Mouse (Mus musculus) hindbrain, embryonic 13.5 days (tissue): Measurements from ENCODE around the gene Snip1. TPM values are rescaled to one million over a fixed set of nuclear protein-coding genes. Genes with fewer than 3 reads are reported as not detected.

Experiments
- ATAC-seq: fragments of 200-750 bp; cut with Nextera tagmentation; 2 replicates; pipeline ENCODE4 v1.8.0; 2017; ENCODE audit warnings: moderate TSS enrichment; ENCODE audit not compliant: low FRiP score
- H3K27ac ChIP-seq: fragments of 300-500 bp; sonication (generic); 2 replicates; pipeline ENCODE4 v1.5.1; 2015; ENCODE audit warnings: inconsistent platforms, mild to moderate bottlenecking, moderate library complexity
- H3K27me3 ChIP-seq: fragments of 300-500 bp; sonication (generic); 2 replicates; pipeline ENCODE4 v1.6.1; 2015; ENCODE audit warnings: mild to moderate bottlenecking, inconsistent platforms
- H3K36me3 ChIP-seq: fragments of 300-500 bp; sonication (generic); 2 replicates; pipeline ENCODE4 v1.6.1; 2015; ENCODE audit warnings: mild to moderate bottlenecking, inconsistent platforms
- H3K4me1 ChIP-seq: fragments of 300-500 bp; sonication (generic); replicated peaks from 2 replicates; pipeline ENCODE4 v1.6.1; 2015; ENCODE audit warnings: inconsistent platforms
- H3K4me2 ChIP-seq: fragments of 300-500 bp; sonication (generic); 2 replicates; pipeline ENCODE4 v1.6.1; 2015; ENCODE audit warnings: inconsistent platforms, mild to moderate bottlenecking, moderate library complexity
- H3K4me3 ChIP-seq: fragments of 300-500 bp; sonication (generic); 2 replicates; pipeline ENCODE4 v1.5.1; 2015; ENCODE audit warnings: mild to moderate bottlenecking, inconsistent platforms
- H3K9ac ChIP-seq: fragments of 300-500 bp; sonication (generic); 2 replicates; pipeline ENCODE4 v1.6.1; 2015; ENCODE audit warnings: mild to moderate bottlenecking, inconsistent platforms
- H3K9me3 ChIP-seq: fragments of 300-500 bp; sonication (generic); 2 replicates; pipeline ENCODE4 v1.6.1; 2016; ENCODE audit warnings: inconsistent platforms
- WGBS: fragments of 180-500 bp; shearing (Covaris S2); methylation state at CpG from one replicate; pipeline ENCODE4 v1.1.7; 2015; 5-methylcytosine and 5-hydroxymethylcytosine counted together
- polyA plus RNA-seq: library from polyadenylated mRNA; unstranded; fragments of >200 nt; fragmentation: Nextera tagmentation; extraction: Ambion mirVana; gene quantifications from 2 replicates; pipeline ENCODE4 v1.2.1, GENCODE M21; 2015

The Snip1 gene
- polyA plus RNA-seq, 1 experiment from 2014 or later, result 23.7 TPM

DNA sequence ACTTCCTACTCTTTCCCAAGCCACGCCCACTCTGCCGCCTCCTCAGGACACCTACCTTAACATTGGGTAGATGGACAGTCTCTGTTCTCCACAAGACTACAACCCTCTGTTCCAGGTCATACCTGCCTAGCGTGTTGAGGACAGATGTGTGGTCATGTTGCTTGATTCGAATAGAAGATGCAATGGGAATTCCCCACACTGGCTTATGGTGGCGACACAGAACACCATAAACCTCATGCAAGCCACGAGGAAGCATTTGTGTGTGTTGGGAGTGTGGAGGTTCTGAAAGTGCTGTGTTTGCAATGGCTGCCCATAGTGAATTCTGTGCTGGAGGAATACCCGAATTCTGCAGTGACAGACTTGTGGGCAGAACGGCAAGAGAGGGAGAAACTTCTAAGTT lies 2.6 kb upstream of the Snip1 start:
- WGBS, result 83% methylated on average over 8 of the region's 8 CpGs
- H3K9ac ChIP-seq, result no peak overlapping the region
- peaks cover 2% of the 10 kb centered on the region; the same call in 1 of the 2 replicates for H3K36me3 ChIP-seq
- no peaks in the 10 kb centered on the region for H3K9me3 ChIP-seq
- no peak for ATAC-seq
- peaks cover 12% of the 10 kb centered on the region; the same call in 1 of the 2 replicates for H3K27me3 ChIP-seq
- no peak overlapping the region for H3K4me3 ChIP-seq
- no peak overlapping the region for H3K4me2 ChIP-seq
- no peak overlapping the region for H3K27ac ChIP-seq
- peaks cover 21% of the 10 kb centered on the region for H3K4me1 ChIP-seq

DNA sequence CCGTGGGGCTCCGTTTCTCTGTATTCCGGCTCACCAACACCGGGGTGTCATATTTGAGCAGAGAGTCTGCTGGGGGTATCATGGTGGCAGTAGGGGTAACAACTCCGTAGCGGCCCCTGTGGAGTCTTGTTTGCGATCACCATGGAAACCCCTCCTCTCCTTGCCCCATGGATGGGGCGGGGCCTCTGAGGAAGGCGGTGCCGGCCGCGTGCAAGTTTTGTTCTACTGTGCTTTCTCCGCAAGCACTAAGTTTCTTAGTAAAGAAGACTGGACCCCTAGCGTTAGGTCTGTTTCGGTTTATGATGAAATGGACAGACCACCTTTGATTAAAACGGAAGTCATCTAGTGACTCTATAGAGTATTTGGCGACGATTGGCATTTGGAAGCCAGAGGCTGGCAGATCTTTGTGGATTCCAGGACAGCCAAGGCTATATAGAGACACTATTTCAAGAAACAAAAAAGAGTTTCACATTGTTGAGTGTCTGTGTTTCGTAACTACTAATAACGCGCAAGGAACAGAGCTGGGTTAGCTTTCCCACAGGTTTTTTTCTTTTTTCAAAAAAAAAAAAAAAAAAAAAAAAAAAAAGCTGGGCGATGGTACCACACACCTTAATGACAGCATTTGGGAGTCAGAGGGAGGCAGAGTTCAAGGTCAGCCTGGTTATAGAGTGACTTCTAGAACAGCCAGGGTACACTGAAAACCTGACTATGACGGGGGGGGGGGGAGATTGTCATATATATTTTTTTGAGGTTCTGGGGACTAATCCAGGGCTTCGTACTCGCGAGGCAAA lies 760 bp upstream of the Snip1 start, which contains the start of gene Dnali1:
Dnali1 (minus strand) TSS at position 187 of the 791 bp plus-strand sequence.
- H3K27me3 ChIP-seq, result peaks cover 12% of the 10 kb centered on the region; the same call in 1 of the 2 replicates
- peaks cover 20% of the 10 kb centered on the region for H3K36me3 ChIP-seq
- H3K4me3 ChIP-seq, result peak within 1 kb of the TSS; percentile 90
- peak within 1 kb of the TSS; percentile 70 for H3K27ac ChIP-seq
- 4% methylated on average over 26 of the region's 26 CpGs for WGBS
- H3K9ac ChIP-seq, result peak within 1 kb of the TSS; percentile 91
- peak within 1 kb of the TSS; percentile 90 for H3K4me2 ChIP-seq
- peak; percentile 44; the same call in 1 of the 2 replicates for ATAC-seq
- H3K4me1 ChIP-seq, result peaks cover 21% of the 10 kb centered on the region
- H3K9me3 ChIP-seq, result no peaks in the 10 kb centered on the region

DNA sequence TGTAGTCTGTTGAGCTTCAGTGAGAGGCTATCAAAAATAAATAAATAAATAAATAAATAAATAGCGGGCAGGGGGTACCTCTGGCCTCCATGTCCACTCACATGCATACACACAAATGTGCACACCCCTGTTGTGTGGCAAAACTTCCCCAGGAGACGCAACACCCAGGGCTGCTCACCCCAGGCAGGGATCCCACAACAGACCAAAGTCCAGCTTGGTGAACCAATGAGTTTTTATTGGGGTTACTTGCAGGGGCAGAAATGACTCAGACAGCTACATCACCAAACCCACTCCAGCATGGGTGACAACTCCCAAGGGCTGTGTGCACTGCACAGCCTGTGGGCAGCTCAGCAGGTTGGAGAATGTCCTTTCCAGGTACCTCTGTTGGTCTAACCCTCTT lies 11.2 kb downstream of the Snip1 start:
- no peak overlapping the region for H3K4me3 ChIP-seq
- ATAC-seq, result no peak
- H3K4me2 ChIP-seq, result no peak overlapping the region
- H3K9ac ChIP-seq, result no peak overlapping the region
- H3K36me3 ChIP-seq, result peaks cover 48% of the 10 kb centered on the region
- no peak overlapping the region for H3K27ac ChIP-seq
- no peaks in the 10 kb centered on the region for H3K9me3 ChIP-seq
- no peaks in the 10 kb centered on the region for H3K4me1 ChIP-seq
- WGBS, result 92% methylated on average over 2 of the region's 2 CpGs
- H3K27me3 ChIP-seq, result no peaks in the 10 kb centered on the region

DNA sequence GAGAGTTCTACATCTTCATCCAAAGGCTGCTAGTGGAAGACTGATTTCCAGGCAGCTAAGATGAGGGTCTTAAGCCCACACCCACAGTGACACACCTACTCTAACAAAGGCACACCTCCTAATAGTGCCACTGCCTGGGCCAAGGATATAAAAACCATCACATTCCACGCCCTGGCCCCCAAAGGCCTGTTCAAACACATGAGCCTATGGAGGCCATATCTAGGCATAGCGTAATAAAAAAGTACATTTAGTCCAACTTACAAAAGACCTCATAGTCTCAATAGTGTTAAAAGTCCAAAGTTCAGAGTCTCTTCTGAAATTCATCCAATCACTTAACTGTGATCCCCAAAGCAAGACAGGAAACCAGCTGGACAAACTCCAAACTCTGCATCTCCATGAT lies 12.2 kb downstream of the Snip1 start:
- H3K4me2 ChIP-seq, result no peak overlapping the region
- no peaks in the 10 kb centered on the region for H3K9me3 ChIP-seq
- H3K4me1 ChIP-seq, result peaks cover 2% of the 10 kb centered on the region; the same call in 1 of the 2 replicates
- no peak overlapping the region for H3K4me3 ChIP-seq
- peaks cover 38% of the 10 kb centered on the region for H3K36me3 ChIP-seq
- H3K27ac ChIP-seq, result no peak overlapping the region
- no peak for ATAC-seq
- no peaks in the 10 kb centered on the region for H3K27me3 ChIP-seq
- H3K9ac ChIP-seq, result no peak overlapping the region
- WGBS, result 97% methylated on average over 2 of the region's 2 CpGs

DNA sequence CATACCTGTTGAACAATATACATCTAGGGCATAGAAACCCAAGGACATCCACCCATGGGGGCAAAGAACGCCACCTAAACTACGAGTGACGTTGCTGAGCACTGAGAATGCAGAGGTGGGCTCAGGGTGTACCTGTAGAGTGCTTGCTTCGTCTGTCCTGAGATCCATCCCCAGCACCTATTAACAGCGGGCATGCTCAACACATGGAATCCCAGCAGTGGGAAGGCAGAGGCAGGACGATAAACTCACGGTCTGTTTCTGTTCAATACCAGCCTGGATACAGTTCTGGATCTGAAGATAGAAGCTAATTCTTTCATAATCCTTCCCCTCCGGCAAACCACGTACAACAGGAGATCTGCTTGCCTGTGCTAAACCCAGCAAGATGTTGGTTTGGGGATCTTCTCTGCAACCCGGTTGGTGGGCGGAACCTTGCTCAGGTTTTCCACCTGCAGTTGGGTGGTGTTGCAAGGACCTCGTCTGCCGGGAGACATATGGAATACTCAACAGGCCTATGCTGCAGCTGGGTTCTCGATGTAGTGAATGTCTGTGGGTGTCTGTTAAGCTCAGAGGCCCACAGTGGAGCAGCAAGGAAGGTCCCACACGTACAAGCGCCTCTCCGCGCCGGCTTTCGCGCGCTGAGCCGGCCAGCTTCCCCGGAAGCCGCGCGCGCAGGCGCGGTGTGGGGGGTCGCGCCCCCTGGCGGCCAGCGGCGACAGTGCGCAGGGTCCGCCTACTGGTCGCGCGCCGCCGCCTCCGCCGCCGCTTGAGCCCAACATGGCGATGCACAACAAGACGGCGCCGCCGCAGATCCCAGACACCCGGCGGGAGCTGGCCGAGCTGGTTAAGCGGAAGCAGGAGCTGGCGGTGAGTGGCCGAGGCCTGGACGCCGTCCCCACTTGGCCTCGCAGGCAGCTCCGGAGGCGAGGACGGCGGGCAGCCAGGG lies 18.2 kb downstream of the Snip1 start, which contains the start of gene Meaf6:
Meaf6 (plus strand) TSS at position 732 of the 943 bp plus-strand sequence.
- ATAC-seq, result peak; percentile 87
- no peaks in the 10 kb centered on the region for H3K27me3 ChIP-seq
- H3K9ac ChIP-seq, result peak within 1 kb of the TSS; percentile 93
- peak within 1 kb of the TSS; percentile 79 for H3K4me2 ChIP-seq
- H3K4me3 ChIP-seq, result peak within 1 kb of the TSS; percentile 86
- no peaks in the 10 kb centered on the region for H3K9me3 ChIP-seq
- peaks cover 31% of the 10 kb centered on the region for H3K36me3 ChIP-seq
- H3K27ac ChIP-seq, result peak within 1 kb of the TSS; percentile 99
- 1% methylated on average over 42 of the region's 63 CpGs for WGBS
- H3K4me1 ChIP-seq, result peaks cover 28% of the 10 kb centered on the region

DNA sequence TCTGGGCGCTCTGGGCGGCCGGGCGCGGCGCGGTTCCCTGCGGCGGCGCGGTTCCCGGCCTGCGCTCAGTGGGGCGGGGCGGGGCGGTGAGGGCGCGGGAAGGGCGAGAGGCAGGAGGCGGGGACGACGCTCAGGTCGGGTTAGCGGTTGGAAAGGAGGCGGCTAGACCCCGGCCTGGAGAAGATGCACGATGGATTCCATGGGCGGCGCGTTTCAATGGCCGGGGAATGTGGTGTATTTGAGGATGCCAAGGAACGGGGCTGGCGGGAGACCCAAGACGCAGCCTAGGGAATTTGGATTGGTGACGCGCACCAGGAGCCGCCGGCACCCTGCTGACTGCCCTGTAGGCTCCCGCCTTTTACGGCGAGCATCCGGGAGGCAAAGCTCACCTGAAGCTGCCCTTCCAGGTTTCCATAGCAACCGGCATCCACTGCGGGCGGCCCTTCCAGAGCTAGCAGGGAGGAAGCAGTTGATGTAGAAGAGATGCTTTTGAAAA lies 18.9 kb downstream of the Snip1 start:
- 2% methylated on average over 42 of the region's 45 CpGs for WGBS
- peak; percentile 90 for ATAC-seq
- Histone ChIP-seq H3K9ac (peak overlapping the region; percentile 93), H3K27me3 (no peaks in the 10 kb centered on the region), H3K36me3 (peaks cover 38% of the 10 kb centered on the region), H3K27ac (peak overlapping the region; percentile 99), H3K4me1 (peaks cover 28% of the 10 kb centered on the region), H3K4me2 (peak overlapping the region; percentile 70), H3K4me3 (peak overlapping the region; percentile 86), H3K9me3 (no peaks in the 10 kb centered on the region)

DNA sequence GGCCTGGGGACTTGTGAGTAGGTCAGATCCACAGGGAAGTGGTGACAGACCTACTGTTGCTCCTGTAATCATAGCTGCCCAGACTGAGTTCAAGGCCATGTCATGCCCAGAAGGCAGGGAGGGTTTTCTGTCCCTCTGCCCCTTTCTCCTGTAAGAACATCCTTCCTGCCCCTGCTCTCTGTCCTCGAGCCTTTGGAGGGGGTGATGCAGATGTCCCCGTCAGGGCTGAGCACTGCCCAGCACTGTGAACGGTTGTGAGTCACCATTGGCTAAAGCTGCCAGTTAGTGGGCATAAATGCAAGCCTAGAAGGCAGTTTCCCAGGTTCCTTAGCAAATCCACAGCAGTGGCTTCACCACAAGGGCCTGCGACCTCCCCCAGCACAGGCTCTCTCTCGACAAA lies 26.6 kb downstream of the Snip1 start:
- 90% methylated on average over 5 of the region's 5 CpGs for WGBS
- Histone ChIP-seq H3K27me3 (no peaks in the 10 kb centered on the region), H3K4me3 (no peak overlapping the region), H3K4me2 (no peak overlapping the region), H3K9ac (no peak overlapping the region), H3K9me3 (no peaks in the 10 kb centered on the region), H3K4me1 (no peaks in the 10 kb centered on the region), H3K36me3 (peaks cover 58% of the 10 kb centered on the region), H3K27ac (no peak overlapping the region)
- ATAC-seq, result no peak

DNA sequence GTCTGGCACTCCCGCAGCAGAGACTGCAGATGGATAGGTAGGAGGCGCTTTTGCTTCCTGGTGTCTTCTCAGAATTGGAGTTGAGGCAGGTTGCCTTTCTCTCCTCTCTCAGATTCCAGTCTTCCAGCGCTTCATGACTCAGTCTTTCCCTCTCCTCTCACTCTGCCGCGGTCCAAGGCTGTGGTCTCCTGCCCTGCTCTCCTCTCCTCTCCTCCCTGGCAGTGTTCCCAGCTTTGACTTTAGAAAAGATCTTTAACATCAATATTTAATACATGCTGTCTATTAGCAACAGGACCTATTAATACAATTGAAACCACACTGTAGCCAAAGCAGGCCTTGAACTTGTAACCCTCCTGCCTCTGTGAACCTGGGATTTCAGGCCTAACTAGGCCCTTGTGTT lies 29.6 kb downstream of the Snip1 start:
- Histone ChIP-seq H3K4me1 (no peaks in the 10 kb centered on the region), H3K27ac (no peak overlapping the region; the same call in 1 of the 2 replicates), H3K27me3 (no peaks in the 10 kb centered on the region), H3K4me2 (no peak overlapping the region), H3K36me3 (peaks cover 29% of the 10 kb centered on the region), H3K9me3 (no peaks in the 10 kb centered on the region), H3K4me3 (no peak overlapping the region), H3K9ac (no peak overlapping the region)
- WGBS, result 97% methylated on average over 5 of the region's 5 CpGs
- ATAC-seq, result no peak

DNA sequence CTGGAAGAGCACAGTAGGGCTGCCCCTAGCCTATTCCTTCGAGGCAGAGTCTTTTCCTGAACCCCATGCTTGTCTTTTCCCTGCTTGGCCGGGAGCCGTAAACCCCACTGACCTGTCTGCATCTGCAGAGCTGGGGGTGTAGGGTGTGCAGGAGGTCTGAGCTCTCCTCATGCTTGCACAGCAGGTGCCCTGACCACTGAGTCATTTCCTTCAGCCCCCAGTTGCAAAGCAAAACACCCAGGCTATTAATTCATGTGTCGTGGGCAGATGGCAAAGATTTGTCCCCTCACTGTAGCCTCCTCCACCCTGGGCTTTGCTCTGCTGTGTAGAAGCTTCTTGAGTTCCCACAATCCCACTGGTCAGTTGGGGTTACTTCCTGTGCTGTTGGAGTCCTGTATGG lies 30.9 kb downstream of the Snip1 start:
- Histone ChIP-seq H3K4me1 (no peaks in the 10 kb centered on the region), H3K36me3 (peaks cover 22% of the 10 kb centered on the region), H3K4me3 (no peak overlapping the region), H3K27ac (no peak overlapping the region), H3K9ac (no peak overlapping the region), H3K4me2 (no peak overlapping the region), H3K9me3 (no peaks in the 10 kb centered on the region), H3K27me3 (no peaks in the 10 kb centered on the region)
- no peak for ATAC-seq
- WGBS, result 93% methylated on average over 4 of the region's 4 CpGs

DNA sequence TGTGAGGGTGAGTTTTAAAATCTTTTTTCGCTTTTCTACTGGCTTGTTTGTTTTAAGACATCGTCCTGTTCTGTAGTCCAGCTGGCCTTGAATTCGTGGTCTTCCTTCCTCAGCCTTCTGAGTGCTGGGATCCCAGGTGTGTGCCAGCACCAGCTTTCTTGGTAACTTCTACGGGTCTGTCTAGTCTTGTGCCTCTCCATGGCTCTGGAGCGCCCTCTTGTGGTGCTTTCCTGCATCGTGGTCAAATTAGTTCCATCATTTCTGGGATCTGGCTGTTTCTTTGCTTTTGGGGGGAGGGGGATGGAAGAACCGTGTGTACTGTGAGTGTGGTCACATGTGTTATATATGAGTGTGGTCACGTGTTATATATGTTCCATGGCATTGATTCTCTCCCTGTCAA lies 33.0 kb downstream of the Snip1 start:
- WGBS, result 8% methylated on average over 8 of the region's 8 CpGs
- Histone ChIP-seq H3K27me3 (no peaks in the 10 kb centered on the region), H3K27ac (no peak overlapping the region; the same call in 1 of the 2 replicates), H3K9ac (no peak overlapping the region), H3K9me3 (no peaks in the 10 kb centered on the region), H3K36me3 (peaks cover 26% of the 10 kb centered on the region), H3K4me3 (no peak overlapping the region), H3K4me2 (no peak overlapping the region), H3K4me1 (no peaks in the 10 kb centered on the region)
- peak; percentile 43; the same call in 1 of the 2 replicates for ATAC-seq

DNA sequence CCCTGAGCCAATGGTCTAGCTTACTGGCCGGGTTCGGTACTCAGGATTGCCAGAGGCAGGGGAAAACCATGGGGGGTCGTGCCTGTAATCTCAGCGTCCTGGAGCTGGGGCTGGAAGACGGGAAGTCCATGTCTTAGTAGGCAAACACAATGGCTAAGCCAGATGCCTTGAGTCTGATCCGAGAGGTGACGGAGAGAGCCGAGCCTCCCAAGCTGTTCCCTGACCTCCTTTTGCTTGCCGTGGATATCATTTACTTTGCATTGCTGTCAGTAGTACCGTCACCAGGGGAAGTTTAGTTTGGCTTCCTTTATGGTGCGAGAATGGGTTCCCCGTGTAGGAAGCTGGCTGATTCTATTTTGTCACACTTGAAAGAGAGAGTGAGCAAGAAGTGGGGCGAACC lies 34.9 kb downstream of the Snip1 start:
- no peak overlapping the region for H3K9ac ChIP-seq
- H3K4me3 ChIP-seq, result no peak overlapping the region
- no peak overlapping the region for H3K4me2 ChIP-seq
- no peaks in the 10 kb centered on the region for H3K9me3 ChIP-seq
- peaks cover 45% of the 10 kb centered on the region for H3K36me3 ChIP-seq
- 80% methylated on average over 13 of the region's 13 CpGs for WGBS
- no peak overlapping the region for H3K27ac ChIP-seq
- no peak for ATAC-seq
- no peaks in the 10 kb centered on the region for H3K27me3 ChIP-seq
- no peaks in the 10 kb centered on the region for H3K4me1 ChIP-seq

DNA sequence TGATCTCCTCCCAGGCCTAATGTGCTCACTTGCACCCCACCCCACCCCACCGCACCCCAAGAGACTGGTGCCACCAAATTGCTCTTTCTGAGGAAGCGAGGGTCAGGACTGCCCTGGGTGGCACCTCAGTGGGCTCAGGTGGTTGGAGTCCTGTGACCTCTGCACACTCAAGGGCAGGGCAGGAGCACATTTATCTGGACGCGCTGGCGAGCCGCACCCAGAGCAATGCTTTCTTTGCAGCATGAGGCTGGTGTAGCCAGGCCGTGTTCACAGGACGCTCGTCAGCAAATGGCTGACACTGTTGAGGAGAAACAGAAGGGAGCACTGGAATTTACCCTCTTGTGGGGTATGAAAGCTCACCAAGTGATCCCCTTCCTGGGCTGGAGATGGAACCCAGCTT lies 38.9 kb downstream of the Snip1 start:
- no peak for ATAC-seq
- Histone ChIP-seq H3K4me3 (no peak overlapping the region), H3K27ac (no peak overlapping the region), H3K36me3 (peaks cover 62% of the 10 kb centered on the region), H3K27me3 (no peaks in the 10 kb centered on the region), H3K4me1 (no peaks in the 10 kb centered on the region), H3K9me3 (no peaks in the 10 kb centered on the region), H3K4me2 (no peak overlapping the region), H3K9ac (no peak overlapping the region)
- WGBS, result 93% methylated on average over 9 of the region's 9 CpGs
